Mouse (Mus musculus): Measurements from ENCODE around the gene Pf4. TPM values are rescaled to one million over a fixed set of nuclear protein-coding genes. Genes with fewer than 3 reads are reported as not detected.

Gene Pf4
- total RNA-seq (2023) = not detected

GRCm38 (mm10) chr5:90771880-90772653 is at the start of gene Pf4:
Gene Pf4 (plus strand): TSS chr5:90772435.

GRCm38 (mm10) chr5:90759077-90760065 is 12.9 kb upstream of the Pf4 start, which contains the start of gene Cxcl5:
Gene Cxcl5 (plus strand): TSS chr5:90759360.

GRCm38 (mm10) chr5:90768218-90768617 is 4.0 kb upstream of the Pf4 start, which contains the start of gene Ppbp:
Gene Ppbp (plus strand): TSS chr5:90768518.

GRCm38 (mm10) chr5:90785659-90786588 is 13.7 kb downstream of the Pf4 start, which contains the start of gene Cxcl3:
Gene Cxcl3 (plus strand): TSS chr5:90786103.

GRCm38 (mm10) chr5:90794195-90794625 is 22.0 kb downstream of the Pf4 start, which contains the start of gene Cxcl15:
Gene Cxcl15 (plus strand): TSS chr5:90794534.

Other genes with a start within 250 kb of the Pf4 start
- gene 5830473C10Rik, start 211.3 kb upstream of the Pf4 start, total RNA-seq (2023) = not detected
- 0.59 TPM for gene Rassf6, start 131.8 kb upstream of the Pf4 start, total RNA-seq (2023)
- gene Cxcl5, start 13.1 kb upstream of the Pf4 start, total RNA-seq (2023) = not detected
- 4.5 TPM for gene Ppbp, start 3.9 kb upstream of the Pf4 start, total RNA-seq (2023)
- not detected for gene Cxcl3, start 13.7 kb downstream of the Pf4 start, total RNA-seq (2023)
- gene Cxcl15, start 22.1 kb downstream of the Pf4 start, total RNA-seq (2023) = not detected
- 0.29 TPM for gene Cxcl1, start 118.8 kb downstream of the Pf4 start, total RNA-seq (2023)
- 11.2 TPM for gene Cxcl2, start 131.4 kb downstream of the Pf4 start, total RNA-seq (2023)
- 6.1 TPM for gene Mthfd2l, start 158.7 kb downstream of the Pf4 start, total RNA-seq (2023)